Mouse (Mus musculus) embryo, embryonic 10 days (tissue): Measurements from ENCODE around the gene Bcr.

Experiments used
- DNase-seq: peaks from one replicate; pipeline ENCODE4 v3.0.0-alpha.2; 2015; ENCODE audit warnings: low spot score

The Bcr gene

GRCm38 (mm10) chr10:75094338-75094737 lies 33.9 kb downstream of the Bcr start:
- no peak for DNase-seq

GRCm38 (mm10) chr10:75095216-75095615 lies 34.8 kb downstream of the Bcr start:
- no peak for DNase-seq

DNA sequence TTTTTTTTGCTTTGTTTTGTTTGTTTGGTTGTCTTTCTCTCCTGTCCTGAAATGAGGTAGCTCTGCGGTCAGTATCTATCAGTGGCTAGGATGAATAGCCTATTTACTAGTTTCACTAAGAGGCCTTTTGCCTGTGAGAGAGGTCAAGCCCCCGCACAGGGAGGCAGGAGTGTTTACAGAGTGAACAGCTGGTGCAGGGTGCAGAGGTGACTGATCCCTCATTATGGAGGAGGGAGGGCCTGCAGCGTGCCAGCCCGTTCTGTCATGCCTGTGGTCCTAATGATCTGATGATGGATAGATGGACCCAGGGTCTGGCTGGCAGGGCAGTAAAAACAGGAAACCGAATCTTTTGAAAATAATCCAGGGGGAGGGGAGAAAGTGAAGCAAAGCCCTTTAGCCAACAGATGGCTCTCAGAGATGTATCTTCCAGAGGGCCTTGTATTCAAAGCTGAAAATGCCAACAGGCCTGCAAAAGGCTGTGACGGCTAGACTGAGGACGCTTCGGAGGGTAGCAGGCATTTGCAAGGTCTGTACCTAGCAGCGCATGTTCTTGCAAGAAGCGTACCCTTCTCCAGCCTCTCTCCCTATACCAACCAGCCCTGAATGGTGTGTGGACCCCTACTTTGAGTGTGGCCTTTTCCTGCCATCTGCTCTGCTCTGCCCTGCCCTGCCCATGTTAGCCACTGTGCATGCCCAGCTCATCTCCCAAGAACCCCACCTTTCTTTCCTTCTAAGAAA lies 38.2 kb downstream of the Bcr start:
- DNase-seq, result peak; percentile 95

DNA sequence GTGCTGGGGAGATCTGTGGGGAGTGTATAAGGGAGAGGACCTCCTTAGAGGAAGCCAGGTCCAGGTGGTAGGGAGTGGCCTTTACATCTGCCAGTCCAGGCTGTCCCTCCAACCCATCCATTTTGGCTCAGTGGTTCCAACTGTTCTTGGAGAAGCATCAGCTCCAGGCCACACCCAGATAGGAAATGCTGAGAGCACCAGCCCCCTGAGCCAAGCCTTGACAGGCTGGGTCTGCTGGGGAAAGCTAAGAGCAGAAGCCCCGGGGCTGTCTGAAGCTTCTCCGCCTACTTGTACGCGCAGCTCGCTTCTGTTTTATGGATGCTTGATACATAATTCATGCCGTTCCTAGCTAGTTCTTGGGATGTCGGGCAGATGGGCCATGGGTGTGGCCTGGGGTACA lies 39.9 kb downstream of the Bcr start:
- no peak for DNase-seq

- DNase-seq, result no peak
Measured at GRCm38 (mm10) chr10:75103502-75103901, 43.1 kb downstream of the Bcr start.

- peak; percentile 31 for DNase-seq
Measured at GRCm38 (mm10) chr10:75104191-75105098, 44.1 kb downstream of the Bcr start.

DNA sequence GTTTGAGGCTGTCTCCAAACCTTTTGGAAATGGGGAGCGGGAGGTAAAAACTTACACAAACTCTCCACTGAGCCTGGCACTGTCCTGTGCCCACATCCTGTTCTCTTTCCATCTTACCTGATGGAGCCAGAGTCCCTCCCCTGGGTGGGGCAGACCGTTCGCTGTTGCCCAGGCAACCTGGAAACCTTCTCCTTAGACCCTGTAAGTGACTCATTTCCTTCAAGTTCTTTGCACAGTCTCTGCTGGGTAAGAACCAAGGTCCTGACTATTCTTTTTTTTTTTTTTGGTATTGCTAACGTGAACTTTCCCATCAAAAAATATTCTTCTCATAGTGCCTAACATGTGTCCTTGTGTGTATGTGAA lies 44.7 kb downstream of the Bcr start:
- DNase-seq, result no peak

DNA sequence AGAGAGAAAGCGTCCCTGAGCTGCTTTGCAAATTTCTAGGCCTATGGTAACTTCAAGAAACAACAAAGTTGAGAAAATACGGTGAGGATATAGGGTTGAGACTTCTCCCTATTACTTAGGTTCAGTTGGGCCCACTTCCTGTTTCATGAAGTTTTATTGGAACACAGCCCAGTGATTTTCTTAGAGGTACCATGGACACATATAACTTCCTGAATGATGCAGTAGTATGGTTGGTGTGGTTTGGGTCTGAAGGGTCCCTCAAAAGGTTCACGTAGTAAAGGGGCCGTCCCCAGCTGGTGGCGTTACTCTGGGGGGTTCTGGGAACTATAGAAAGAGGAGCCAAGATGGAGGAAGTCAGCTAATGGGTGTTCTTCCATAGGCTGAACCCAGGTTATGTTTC lies 45.3 kb downstream of the Bcr start:
- no peak for DNase-seq

- DNase-seq, result peak; percentile 40
Measured at GRCm38 (mm10) chr10:75106940-75107381, 46.6 kb downstream of the Bcr start.

DNA sequence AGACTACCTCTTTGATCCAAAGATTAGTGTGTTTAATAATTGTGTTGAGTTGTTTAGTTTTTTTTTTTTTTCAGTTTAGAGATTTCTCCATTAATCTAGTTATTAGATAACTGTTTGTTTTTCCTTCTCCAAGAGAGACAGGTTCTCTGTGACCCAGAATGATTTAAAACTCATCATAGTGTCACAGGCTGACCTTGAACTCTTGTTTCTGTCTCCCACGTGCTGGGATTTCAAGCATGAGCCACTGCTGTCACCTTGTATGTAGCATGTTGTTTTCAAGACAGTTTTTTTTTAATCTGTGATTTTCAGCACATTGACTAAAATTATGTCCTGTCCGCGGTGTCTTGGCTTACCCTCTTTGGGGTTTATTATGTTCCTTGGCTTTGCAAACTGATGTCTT lies 47.7 kb downstream of the Bcr start:
- DNase-seq, result no peak

DNA sequence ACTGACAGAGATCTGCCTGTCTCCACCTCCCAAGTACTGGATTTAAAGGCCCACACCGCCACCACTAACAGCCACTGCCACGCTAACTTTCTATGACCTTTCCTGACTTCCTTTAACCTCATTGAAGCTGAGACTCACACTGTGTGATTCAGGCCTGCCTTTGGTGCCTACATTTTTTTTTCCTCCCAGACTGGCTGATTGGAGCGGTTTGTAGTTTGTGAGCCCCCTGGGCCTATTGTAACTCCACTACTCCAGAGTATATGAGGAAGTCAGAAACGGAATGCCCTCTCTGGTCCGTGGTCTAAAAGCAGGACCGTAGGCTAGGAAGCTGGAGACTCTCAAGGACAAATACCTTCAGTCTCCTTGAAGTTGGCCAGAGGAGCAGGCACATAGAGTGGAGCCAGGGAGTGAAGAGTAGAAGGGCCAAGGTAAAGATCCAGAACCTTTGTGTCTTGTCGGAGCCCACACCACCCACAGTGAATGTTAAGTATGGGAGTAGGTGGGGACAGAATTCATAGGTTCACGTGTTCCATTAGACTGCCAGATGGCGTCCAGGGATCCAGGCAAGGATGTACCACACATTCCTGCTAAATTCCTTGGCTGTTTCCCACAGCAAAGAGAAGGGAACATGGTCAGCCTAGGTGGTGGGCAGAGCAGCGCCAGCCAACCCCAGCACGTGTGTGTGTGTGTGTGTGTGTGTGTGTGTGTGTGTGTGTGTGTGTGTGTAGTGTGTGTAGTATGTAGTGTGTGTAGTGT lies 51.2 kb downstream of the Bcr start:
- DNase-seq, result no peak

- DNase-seq, result no peak
Measured at GRCm38 (mm10) chr10:75112405-75112804, 52.0 kb downstream of the Bcr start.

GRCm38 (mm10) chr10:75113620-75114019 lies 53.2 kb downstream of the Bcr start:
- DNase-seq, result no peak

GRCm38 (mm10) chr10:75115240-75115639 lies 54.8 kb downstream of the Bcr start:
- no peak for DNase-seq

DNA sequence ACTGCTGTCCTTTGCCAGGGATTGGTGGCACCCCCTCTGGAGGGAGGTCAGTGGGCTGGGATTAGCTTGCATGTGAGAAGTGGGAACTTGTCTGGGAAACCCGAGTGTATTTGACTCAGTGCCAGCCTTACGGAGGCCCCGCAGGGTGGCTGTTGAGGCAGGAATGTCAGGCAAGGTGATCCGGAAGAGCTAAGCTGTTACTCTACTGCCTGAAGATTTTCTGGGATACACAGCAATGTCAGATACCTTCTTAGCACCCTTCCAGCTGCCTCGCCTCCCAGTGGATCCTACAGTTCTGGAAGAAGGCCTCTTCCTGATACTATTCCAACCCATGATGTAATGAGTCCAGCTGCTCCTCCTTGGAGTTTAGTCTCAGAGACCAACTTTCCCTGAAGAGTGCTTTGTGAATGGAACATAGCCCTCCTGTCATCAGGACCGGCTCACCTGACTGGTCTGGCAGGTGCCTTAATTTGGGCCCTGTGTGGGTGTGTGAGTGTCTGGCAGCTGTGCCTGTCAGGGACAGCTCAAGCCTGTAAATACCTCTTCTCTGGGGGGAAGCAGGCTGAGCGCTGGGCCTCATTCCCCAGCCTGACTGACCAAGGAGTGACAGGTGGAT lies 56.6 kb downstream of the Bcr start:
- DNase-seq, result no peak

DNA sequence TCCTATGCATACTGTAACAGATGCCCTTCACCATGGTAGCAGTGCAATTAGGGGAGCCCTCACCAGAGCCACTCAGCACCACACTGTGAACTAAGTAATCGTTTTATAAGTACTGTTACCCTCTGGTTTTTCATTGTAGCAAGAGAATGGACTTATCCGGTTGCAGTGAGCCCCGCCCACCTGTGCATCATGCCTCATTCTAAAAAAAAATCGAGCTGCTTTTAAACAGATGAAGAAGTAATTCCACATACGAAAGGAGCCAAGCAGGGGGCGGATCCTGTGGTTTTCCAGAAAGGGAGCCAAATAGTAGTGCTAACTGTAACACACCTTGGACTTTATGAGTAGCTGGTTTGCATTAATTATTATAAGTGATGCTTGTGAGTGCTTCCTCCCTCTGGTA lies 58.1 kb downstream of the Bcr start:
- DNase-seq, result no peak

- no peak for DNase-seq
Measured at GRCm38 (mm10) chr10:75119396-75119795, 59.0 kb downstream of the Bcr start.

- no peak for DNase-seq
Measured at GRCm38 (mm10) chr10:75120176-75120575, 59.8 kb downstream of the Bcr start.

DNA sequence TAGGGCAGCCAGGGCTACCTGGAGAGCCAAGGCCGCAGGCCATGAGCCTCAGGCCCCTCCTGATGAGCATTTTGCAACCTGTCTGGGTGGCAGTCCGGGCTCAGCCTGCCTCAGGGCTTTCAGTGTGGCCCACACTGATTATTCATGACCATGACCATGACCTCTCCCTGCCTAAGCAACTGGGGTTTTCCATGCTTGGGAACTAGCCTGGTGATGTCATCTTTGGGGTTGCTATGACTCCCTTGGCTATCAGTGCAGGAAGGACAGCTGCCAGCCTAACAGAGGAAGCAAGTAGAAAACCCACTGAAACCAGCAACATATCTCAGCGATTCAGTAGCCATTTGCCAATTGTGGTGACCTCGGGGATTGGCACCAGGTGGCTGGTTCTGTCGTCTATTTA lies 60.6 kb downstream of the Bcr start:
- DNase-seq, result peak; percentile 51

DNA sequence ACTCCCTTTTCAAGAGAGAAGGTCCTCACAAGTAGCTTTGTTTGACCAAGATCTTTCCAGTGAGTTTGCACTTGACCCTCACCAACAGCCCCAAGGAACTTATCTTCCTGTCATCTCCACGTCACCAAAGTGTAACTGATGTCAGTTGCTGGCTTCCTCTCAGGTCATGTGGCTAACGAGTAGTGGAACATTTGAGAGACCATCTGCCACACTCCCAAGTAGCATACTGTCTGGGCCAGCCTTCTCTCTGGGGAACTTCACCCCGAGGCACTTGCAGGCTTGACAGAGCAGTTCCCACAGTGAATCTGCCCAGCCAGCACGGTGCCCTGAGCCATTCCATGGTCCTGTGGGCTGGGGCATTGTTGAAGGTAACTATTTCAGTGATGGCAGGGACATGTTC lies 65.2 kb downstream of the Bcr start:
- no peak for DNase-seq

- DNase-seq, result no peak
Measured at GRCm38 (mm10) chr10:75129283-75129710, 68.9 kb downstream of the Bcr start.
